Mouse (Mus musculus): ENCODE data around the gene Phtf1. TPM values are rescaled to one million over a fixed set of nuclear protein-coding genes. Genes with fewer than 3 reads are reported as not detected.

Phtf1 gene
- polyA plus RNA-seq (2014; fragmentation: Nextera tagmentation; extraction: Ambion mirVana): 42.2 and 46.1 TPM in 2 replicates

DNA sequence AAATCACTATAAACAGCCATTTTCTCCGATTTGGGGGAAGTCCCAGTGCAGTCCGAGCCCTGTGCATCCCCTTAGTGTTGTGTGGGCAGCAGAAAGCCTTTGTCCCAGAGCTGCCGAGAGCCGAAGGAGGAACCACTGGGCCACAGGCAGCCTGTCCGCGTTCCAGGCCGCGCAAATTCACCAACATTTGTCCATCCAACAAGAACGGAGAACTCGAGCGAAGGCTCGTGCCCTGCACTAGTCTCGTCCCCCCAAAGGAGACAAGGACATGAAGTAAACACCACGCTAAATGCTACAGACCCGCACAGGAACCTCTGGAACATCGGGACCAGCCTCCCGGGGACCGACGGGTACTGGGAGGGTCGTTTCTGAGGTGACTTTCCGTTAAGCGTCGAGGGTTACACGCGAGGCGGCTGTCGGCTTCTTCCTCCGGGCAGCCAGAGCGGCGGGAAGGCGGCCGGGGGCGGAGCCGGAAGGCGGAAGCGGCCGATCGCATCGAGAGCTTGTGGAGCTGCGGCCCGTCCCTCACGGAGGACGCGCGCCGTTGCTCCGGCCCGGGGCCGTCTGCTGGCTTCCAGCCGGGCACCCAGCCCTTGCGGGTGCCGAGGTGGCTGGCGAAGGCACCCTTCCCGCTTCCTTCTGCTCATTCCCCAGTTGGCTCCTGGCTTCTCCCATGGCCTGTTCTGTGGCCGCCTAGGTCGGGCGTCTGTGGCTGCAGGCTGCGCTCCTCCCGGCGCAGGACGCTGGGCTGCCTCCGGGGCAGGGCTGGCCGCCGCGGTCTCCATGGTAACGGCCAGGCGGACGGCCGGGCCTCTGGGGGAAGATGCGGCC lies at the start of gene Phtf1:
Gene Phtf1, plus strand, starts transcription at position 250 of the 831 bp plus-strand sequence.
- DNase-seq (ENCODE audit: low spot score) (peak; percentile 88), ATAC-seq (ENCODE audit: insufficient number of reproducible peaks, low FRiP score, low TSS enrichment, low read depth) (peak; percentile 98)
- peak within 1 kb of the TSS; percentile 75 for H3K4me2 ChIP-seq (ENCODE audit: low read depth, severe bottlenecking)
- H3K4me1 ChIP-seq (ENCODE audit: control insufficient read depth, insufficient read depth, low read length): peaks cover 3% of the 10 kb centered on the region; the same call in 1 of the 2 replicates
- H3K27ac ChIP-seq (replicated peaks; ENCODE audit: low read depth, low read length): peak within 1 kb of the TSS; percentile 95
- H3K9ac ChIP-seq (ENCODE audit: low read length): peak within 1 kb of the TSS; percentile 77
- peaks cover 5% of the 10 kb centered on the region; the same call in 1 of the 2 replicates for H3K36me3 ChIP-seq (ENCODE audit: control insufficient read depth, insufficient read depth, low read length)
- H3K9me3 ChIP-seq (ENCODE audit: control insufficient read depth, low read length): no peaks in the 10 kb centered on the region
- under 1% methylated on average over 63 of the region's 70 CpGs for WGBS
- H3K4me3 ChIP-seq (ENCODE audit: low read depth, low read length): peak within 1 kb of the TSS; percentile 63
- H3K27me3 ChIP-seq (ENCODE audit: control insufficient read depth, insufficient read depth, low read length): no peaks in the 10 kb centered on the region

DNA sequence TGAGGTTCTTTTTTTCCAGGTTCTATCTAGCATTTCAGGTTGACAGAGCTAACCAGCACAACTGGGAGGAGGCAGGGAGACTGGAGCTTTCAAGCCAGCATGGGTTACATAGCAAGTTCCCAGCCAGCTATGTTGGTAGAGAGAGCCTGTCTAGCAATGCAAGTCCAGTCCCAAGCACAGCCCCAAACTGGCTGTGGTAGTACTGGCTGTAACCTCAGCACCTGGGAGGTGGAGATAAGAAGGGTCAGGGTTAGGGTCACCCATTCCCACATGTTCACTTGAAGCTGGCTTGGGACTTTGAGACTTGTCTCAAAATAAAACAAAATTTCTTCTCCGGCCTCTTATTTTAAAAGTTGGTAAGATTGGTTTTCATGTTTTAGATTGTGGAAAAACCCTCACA lies 47.8 kb upstream of the Phtf1 start:
- no peaks in the 10 kb centered on the region for H3K27me3 ChIP-seq (ENCODE audit: control insufficient read depth, insufficient read depth, low read length)
- H3K9ac ChIP-seq (ENCODE audit: low read length): no peak overlapping the region
- no peak for DNase-seq (ENCODE audit: low spot score)
- H3K27ac ChIP-seq (replicated peaks; ENCODE audit: low read depth, low read length): no peak overlapping the region
- peaks cover 7% of the 10 kb centered on the region for H3K4me1 ChIP-seq (ENCODE audit: control insufficient read depth, insufficient read depth, low read length)
- no peaks in the 10 kb centered on the region for H3K9me3 ChIP-seq (ENCODE audit: control insufficient read depth, low read length)
- WGBS: 89% methylated on average over 1 of the region's 1 CpGs
- H3K4me2 ChIP-seq (ENCODE audit: low read depth, severe bottlenecking): no peak overlapping the region
- ATAC-seq (ENCODE audit: insufficient number of reproducible peaks, low FRiP score, low TSS enrichment, low read depth): no peak
- H3K4me3 ChIP-seq (ENCODE audit: low read depth, low read length): no peak overlapping the region
- no peaks in the 10 kb centered on the region for H3K36me3 ChIP-seq (ENCODE audit: control insufficient read depth, insufficient read depth, low read length)

DNA sequence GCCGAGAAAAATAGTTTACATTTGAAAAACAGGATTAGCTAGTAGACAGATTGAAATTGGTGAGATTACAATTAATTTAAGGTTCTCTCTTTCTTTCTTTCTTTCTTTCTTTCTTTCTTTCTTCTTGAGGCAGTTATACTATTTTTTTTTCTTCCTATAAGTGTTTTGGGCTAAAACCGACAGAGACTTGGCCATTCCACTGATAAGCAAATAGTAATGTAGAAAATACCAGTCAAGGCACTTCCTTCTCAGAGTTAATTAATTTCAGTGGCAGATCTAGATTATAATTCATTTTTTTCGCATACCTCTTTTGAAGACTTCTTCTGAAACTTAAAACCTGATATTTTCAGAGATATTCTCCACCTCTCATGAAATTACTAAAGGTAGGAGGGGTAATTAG lies 42.6 kb upstream of the Phtf1 start:
- no peaks in the 10 kb centered on the region for H3K4me1 ChIP-seq (ENCODE audit: control insufficient read depth, insufficient read depth, low read length)
- no peak overlapping the region for H3K4me2 ChIP-seq (ENCODE audit: low read depth, severe bottlenecking)
- no peak overlapping the region for H3K4me3 ChIP-seq (ENCODE audit: low read depth, low read length)
- ATAC-seq (ENCODE audit: insufficient number of reproducible peaks, low FRiP score, low TSS enrichment, low read depth) (no peak), DNase-seq (ENCODE audit: low spot score) (no peak)
- WGBS: 80% methylated on average over 3 of the region's 3 CpGs
- no peak overlapping the region for H3K9ac ChIP-seq (ENCODE audit: low read length)
- H3K27me3 ChIP-seq (ENCODE audit: control insufficient read depth, insufficient read depth, low read length): no peaks in the 10 kb centered on the region
- H3K9me3 ChIP-seq (ENCODE audit: control insufficient read depth, low read length): no peaks in the 10 kb centered on the region
- no peak overlapping the region for H3K27ac ChIP-seq (replicated peaks; ENCODE audit: low read depth, low read length)
- H3K36me3 ChIP-seq (ENCODE audit: control insufficient read depth, insufficient read depth, low read length): peaks cover 4% of the 10 kb centered on the region; the same call in 1 of the 2 replicates

DNA sequence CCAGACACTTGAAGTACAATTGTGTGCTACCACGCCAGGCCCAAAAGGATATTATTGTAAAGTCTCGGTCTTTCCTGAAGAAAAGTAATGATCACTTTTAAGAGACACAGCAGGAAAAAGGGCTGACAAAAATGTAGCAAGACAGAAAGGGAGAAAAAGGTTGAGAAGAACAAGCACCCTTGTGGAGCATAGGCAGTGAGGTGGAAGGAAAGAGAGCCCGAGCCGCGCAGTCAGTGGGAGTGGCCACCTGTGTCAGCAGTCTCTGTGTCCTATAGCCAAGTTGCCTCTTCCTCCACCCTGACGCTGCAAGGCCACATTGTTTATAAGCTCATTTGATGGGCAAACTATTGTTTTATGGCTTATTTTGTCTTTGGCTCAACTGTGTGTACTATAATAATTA lies 40.4 kb upstream of the Phtf1 start:
- peaks cover 4% of the 10 kb centered on the region for H3K36me3 ChIP-seq (ENCODE audit: control insufficient read depth, insufficient read depth, low read length)
- H3K27me3 ChIP-seq (ENCODE audit: control insufficient read depth, insufficient read depth, low read length): no peaks in the 10 kb centered on the region
- H3K9ac ChIP-seq (ENCODE audit: low read length): no peak overlapping the region
- H3K4me1 ChIP-seq (ENCODE audit: control insufficient read depth, insufficient read depth, low read length): no peaks in the 10 kb centered on the region
- ATAC-seq (ENCODE audit: insufficient number of reproducible peaks, low FRiP score, low TSS enrichment, low read depth) (no peak), DNase-seq (ENCODE audit: low spot score) (no peak)
- no peak overlapping the region for H3K27ac ChIP-seq (replicated peaks; ENCODE audit: low read depth, low read length)
- no peak overlapping the region for H3K4me2 ChIP-seq (ENCODE audit: low read depth, severe bottlenecking)
- no peaks in the 10 kb centered on the region for H3K9me3 ChIP-seq (ENCODE audit: control insufficient read depth, low read length)
- no peak overlapping the region for H3K4me3 ChIP-seq (ENCODE audit: low read depth, low read length)
- 89% methylated on average over 6 of the region's 6 CpGs for WGBS

DNA sequence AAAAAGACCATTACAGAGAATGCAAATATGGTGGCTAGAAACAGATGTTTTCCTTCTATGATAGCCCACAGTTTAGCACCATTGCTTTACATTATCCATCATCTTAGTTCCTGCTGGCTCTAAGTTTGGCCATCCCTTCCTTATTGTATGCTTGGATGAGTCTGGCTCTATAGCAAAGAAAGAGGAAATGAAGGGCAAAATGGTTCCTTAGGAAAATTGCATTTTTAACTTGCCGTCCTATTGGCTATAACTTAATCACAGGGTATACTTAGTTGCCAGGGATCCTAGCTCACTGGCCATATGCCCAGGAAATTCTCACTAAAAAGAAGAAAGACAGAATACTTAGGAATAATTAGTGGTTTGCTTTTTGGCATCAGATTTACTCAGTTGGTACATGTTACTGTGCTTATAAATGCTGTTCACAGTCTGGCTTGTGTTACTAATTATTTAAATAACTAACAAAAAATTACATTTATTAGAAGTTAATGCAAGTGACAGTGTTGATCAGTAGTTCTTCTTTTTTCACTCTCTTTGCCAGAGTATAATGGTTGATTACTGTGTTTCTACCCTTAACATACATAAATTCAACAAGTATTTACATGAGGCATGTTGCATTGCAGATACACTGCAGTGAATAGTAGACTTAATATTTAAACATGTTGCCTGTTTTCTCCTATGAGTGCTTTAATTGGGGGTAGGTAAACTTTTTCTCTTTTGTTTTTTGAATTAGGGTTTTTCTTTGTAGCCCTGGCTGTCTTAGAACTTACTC lies 22.9 kb upstream of the Phtf1 start:
- Histone ChIP-seq H3K9ac (ENCODE audit: low read length) (no peak overlapping the region), H3K4me2 (ENCODE audit: low read depth, severe bottlenecking) (no peak overlapping the region), H3K27me3 (ENCODE audit: control insufficient read depth, insufficient read depth, low read length) (no peaks in the 10 kb centered on the region), H3K4me3 (ENCODE audit: low read depth, low read length) (no peak overlapping the region), H3K4me1 (ENCODE audit: control insufficient read depth, insufficient read depth, low read length) (no peaks in the 10 kb centered on the region), H3K9me3 (ENCODE audit: control insufficient read depth, low read length) (no peaks in the 10 kb centered on the region), H3K27ac (replicated peaks; ENCODE audit: low read depth, low read length) (no peak overlapping the region), H3K36me3 (ENCODE audit: control insufficient read depth, insufficient read depth, low read length) (no peaks in the 10 kb centered on the region)
- 87% methylated on average over 1 of the region's 1 CpGs for WGBS
- no peak for ATAC-seq (ENCODE audit: insufficient number of reproducible peaks, low FRiP score, low TSS enrichment, low read depth)
- DNase-seq (ENCODE audit: low spot score): no peak

DNA sequence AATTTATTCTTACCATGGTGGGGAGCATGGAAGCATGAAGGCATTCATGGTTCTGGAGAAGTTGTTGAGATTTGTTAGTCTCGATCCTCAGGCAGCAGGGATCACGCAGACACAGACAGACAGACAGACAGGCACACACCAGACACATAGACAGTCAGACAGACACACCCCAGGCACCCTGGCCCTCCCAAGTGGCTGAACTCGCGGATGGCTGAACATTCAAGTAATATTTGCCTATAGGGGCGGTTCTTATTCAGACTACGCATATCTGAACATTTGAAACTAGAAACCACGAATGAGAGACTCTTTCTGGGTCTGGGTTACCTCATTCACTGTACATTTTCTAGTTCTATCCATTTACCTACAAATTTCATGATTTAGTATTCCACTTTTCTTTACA lies 19.2 kb upstream of the Phtf1 start:
- no peaks in the 10 kb centered on the region for H3K9me3 ChIP-seq (ENCODE audit: control insufficient read depth, low read length)
- no peak overlapping the region for H3K4me3 ChIP-seq (ENCODE audit: low read depth, low read length)
- H3K9ac ChIP-seq (ENCODE audit: low read length): no peak overlapping the region
- no peaks in the 10 kb centered on the region for H3K27me3 ChIP-seq (ENCODE audit: control insufficient read depth, insufficient read depth, low read length)
- ATAC-seq (ENCODE audit: insufficient number of reproducible peaks, low FRiP score, low TSS enrichment, low read depth) (no peak), DNase-seq (ENCODE audit: low spot score) (no peak)
- H3K4me1 ChIP-seq (ENCODE audit: control insufficient read depth, insufficient read depth, low read length): no peaks in the 10 kb centered on the region
- H3K4me2 ChIP-seq (ENCODE audit: low read depth, severe bottlenecking): no peak overlapping the region
- no peak overlapping the region for H3K27ac ChIP-seq (replicated peaks; ENCODE audit: low read depth, low read length)
- WGBS: 93% methylated on average over 7 of the region's 7 CpGs
- H3K36me3 ChIP-seq (ENCODE audit: control insufficient read depth, insufficient read depth, low read length): no peaks in the 10 kb centered on the region

DNA sequence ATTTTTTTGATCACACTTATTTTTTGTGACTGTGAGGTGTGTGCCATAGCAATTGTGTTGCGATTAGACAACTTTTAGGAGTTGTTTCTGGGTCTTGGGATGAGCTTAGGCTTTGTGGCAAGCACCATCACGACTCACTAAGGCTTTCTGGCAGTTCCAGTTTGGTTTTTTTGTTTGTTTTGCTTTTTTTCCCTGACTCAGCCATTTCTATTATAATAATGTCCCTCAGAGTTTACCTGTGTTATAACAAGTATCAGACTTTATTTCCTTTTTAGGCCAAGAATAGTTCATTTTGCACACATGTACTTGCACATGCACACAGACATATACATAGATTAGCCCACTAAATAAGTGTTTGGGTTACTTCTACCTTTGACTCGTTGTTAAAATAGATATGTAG lies 7.3 kb upstream of the Phtf1 start:
- DNase-seq (ENCODE audit: low spot score) (no peak), ATAC-seq (ENCODE audit: insufficient number of reproducible peaks, low FRiP score, low TSS enrichment, low read depth) (no peak)
- Histone ChIP-seq H3K27ac (replicated peaks; ENCODE audit: low read depth, low read length) (no peak overlapping the region), H3K4me2 (ENCODE audit: low read depth, severe bottlenecking) (no peak overlapping the region), H3K4me3 (ENCODE audit: low read depth, low read length) (no peak overlapping the region), H3K9me3 (ENCODE audit: control insufficient read depth, low read length) (no peaks in the 10 kb centered on the region), H3K36me3 (ENCODE audit: control insufficient read depth, insufficient read depth, low read length) (peaks cover 2% of the 10 kb centered on the region; the same call in 1 of the 2 replicates), H3K27me3 (ENCODE audit: control insufficient read depth, insufficient read depth, low read length) (no peaks in the 10 kb centered on the region), H3K9ac (ENCODE audit: low read length) (no peak overlapping the region), H3K4me1 (ENCODE audit: control insufficient read depth, insufficient read depth, low read length) (no peaks in the 10 kb centered on the region)
- 92% methylated on average over 3 of the region's 3 CpGs for WGBS

DNA sequence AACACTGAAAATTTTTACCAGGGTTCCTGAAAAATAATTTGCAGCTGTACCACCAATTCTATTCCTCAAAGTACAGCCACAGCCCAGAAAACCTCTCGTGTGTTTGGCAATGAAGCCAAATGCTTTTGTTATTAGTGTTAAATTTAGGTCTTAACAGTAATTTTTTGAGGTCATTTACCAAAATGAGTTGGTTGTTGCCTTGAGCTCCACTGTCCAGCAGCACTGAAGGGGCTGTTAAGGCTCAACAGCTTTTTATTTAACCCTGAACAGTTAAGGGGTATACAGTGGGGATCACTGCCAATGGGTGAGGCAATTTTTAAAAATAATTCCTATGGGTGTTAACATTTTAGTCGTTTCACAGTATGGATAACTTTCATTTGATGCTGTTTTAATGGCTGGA lies 679 bp upstream of the Phtf1 start:
- no peaks in the 10 kb centered on the region for H3K27me3 ChIP-seq (ENCODE audit: control insufficient read depth, insufficient read depth, low read length)
- H3K4me3 ChIP-seq (ENCODE audit: low read depth, low read length): peak overlapping the region; percentile 63
- H3K4me2 ChIP-seq (ENCODE audit: low read depth, severe bottlenecking): peak overlapping the region; percentile 75
- ATAC-seq (ENCODE audit: insufficient number of reproducible peaks, low FRiP score, low TSS enrichment, low read depth) (no peak), DNase-seq (ENCODE audit: low spot score) (no peak)
- H3K9me3 ChIP-seq (ENCODE audit: control insufficient read depth, low read length): no peaks in the 10 kb centered on the region
- H3K27ac ChIP-seq (replicated peaks; ENCODE audit: low read depth, low read length): peak overlapping the region; percentile 95
- H3K9ac ChIP-seq (ENCODE audit: low read length): peak overlapping the region; percentile 77
- 22% methylated on average over 2 of the region's 2 CpGs for WGBS
- H3K4me1 ChIP-seq (ENCODE audit: control insufficient read depth, insufficient read depth, low read length): peaks cover 3% of the 10 kb centered on the region; the same call in 1 of the 2 replicates
- peaks cover 3% of the 10 kb centered on the region; the same call in 1 of the 2 replicates for H3K36me3 ChIP-seq (ENCODE audit: control insufficient read depth, insufficient read depth, low read length)

Data from limb, embryonic 11.5 days (tissue).